Mouse (Mus musculus) layer of hippocampus, adult 2 months (tissue): ENCODE data around the gene Pigg. TPM values are rescaled to one million over a fixed set of nuclear protein-coding genes. Genes with fewer than 3 reads are reported as not detected.

ENCODE experiments used
- DNase-seq, 2 experiments: peaks; one replicate each; pipeline ENCODE4 v3.0.0; 2022; ENCODE audit warnings: low spot score in 2 of 2
- H3K27ac ChIP-seq: fragments of 200-600 bp; 2 replicates; pipeline ENCODE4 v1.8.1; 2022
- H3K4me3 ChIP-seq: fragments of 200-600 bp; 2 replicates; pipeline ENCODE4 v1.8.1; 2022; ENCODE audit warnings: mild to moderate bottlenecking
- CTCF ChIP-seq: fragments of 200-600 bp; conservative IDR thresholded peaks from 2 replicates; pipeline ENCODE4 v1.8.1; 2022; ENCODE audit warnings: antibody characterized with exemption, mild to moderate bottlenecking, moderate library complexity
- total RNA-seq, 2 experiments: library from RNA; stranded (reverse); gene quantifications; 2 replicates each; pipeline ENCODE4 v1.2.3; 2021

The Pigg gene
- total RNA-seq, 2 experiments from 2014 or later, result 10.1 to 11.5 TPM

DNA sequence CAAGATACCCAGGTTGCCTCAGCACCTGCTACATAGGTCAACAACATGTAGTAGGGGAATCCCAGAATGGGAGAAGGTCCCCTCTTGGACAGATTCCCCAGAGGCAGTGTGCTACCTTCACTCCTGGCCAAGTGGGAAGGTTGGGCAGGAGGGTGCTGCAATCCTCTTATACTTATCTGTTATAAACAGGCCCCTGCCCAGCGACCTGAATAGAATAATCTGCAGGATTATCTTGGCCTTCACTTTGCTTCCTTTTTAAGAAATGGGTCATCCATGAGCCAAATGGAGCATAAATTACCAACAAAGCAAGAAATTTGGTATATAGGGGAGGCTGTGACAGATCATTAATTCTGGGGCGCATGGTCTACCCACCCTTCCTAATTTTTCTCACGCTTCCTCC lies 77.3 kb downstream of the Pigg start:
- no peak for DNase-seq
- no peak for TF ChIP-seq CTCF
- Histone ChIP-seq H3K27ac (no peak overlapping the region), H3K4me3 (no peak overlapping the region)

Other genes starting within 250 kb of the Pigg start
- gene Mtf2, start 246.9 kb upstream of the Pigg start, total RNA-seq, result 10 to 100 TPM; 54.9 to 57.3 TPM
- gene Tmed5, start 180.0 kb upstream of the Pigg start, total RNA-seq, result 10 to 100 TPM; 22.3 to 26.3 TPM
- gene Ccdc18, start 179.7 kb upstream of the Pigg start, total RNA-seq, result 1 to 10 TPM; 1.6 to 1.8 TPM
- gene Dr1, start 43.7 kb upstream of the Pigg start, total RNA-seq, result 10 to 100 TPM; 40.2 to 42.8 TPM
- 10 to 100 TPM; 55.6 to 57.4 TPM for gene Gm42517, start 55.3 kb downstream of the Pigg start, total RNA-seq
- under 1 TPM; 0.12 to 0.28 TPM for gene Pde6b, start 75.8 kb downstream of the Pigg start, total RNA-seq
- gene Atp5k, start 121.8 kb downstream of the Pigg start, total RNA-seq, result 100 to 1,000 TPM; 256 to 259 TPM
- gene Mfsd7a, start 136.3 kb downstream of the Pigg start, total RNA-seq, result under 1 TPM; 0.69 to 0.90 TPM
- gene Pcgf3, start 148.6 kb downstream of the Pigg start, total RNA-seq, result 10 to 100 TPM; 43.5 to 47.1 TPM
- 100 to 1,000 TPM; 507 to 549 TPM for gene Cplx1, start 237.4 kb downstream of the Pigg start, total RNA-seq